Mouse (Mus musculus): ENCODE measurements around the gene Capn3. TPM values are rescaled to one million over a fixed set of nuclear protein-coding genes. Genes with fewer than 3 reads are reported as not detected.

Capn3 gene
- polyA plus RNA-seq, 2 experiments: 2.5 to 3.3 TPM

GRCm38 (mm10) chr2:120493254-120493653 is 37.4 kb downstream of the Capn3 start:
- 48% methylated on average over 4 of the region's 4 CpGs for whole genome bisulfite sequencing (ENCODE audit: insufficient replicate concordance)
- no peak overlapping the region for H3K4me3 ChIP-seq (ENCODE audit: insufficient read depth in 1 of 2, low read depth in 2 of 2, low read length in 2 of 2)
- H3K27me3 ChIP-seq (ENCODE audit: control insufficient read depth, insufficient read depth, low read length): no peaks in the 10 kb centered on the region
- DNase-seq (ENCODE audit: low read depth in 3 of 3, low spot score in 3 of 3) (no peak), ATAC-seq (ENCODE audit: insufficient read depth) (no peak)
- no peak overlapping the region for H3K4me2 ChIP-seq (ENCODE audit: low read depth)
- H3K27ac ChIP-seq: no peak overlapping the region
- H3K9me3 ChIP-seq (ENCODE audit: control insufficient read depth, low read length): no peaks in the 10 kb centered on the region
- H3K4me1 ChIP-seq (replicated peaks; ENCODE audit: control insufficient read depth in 2 of 2, insufficient read depth in 2 of 2, low read length in 1 of 2): no peaks in the 10 kb centered on the region
- TF ChIP-seq CTCF (IDR thresholded peaks at IDR 0.05; ENCODE audit: low read depth) (no peak), EP300 (IDR thresholded peaks at IDR 0.05; ENCODE audit: low read depth) (no peak)
- no peaks in the 10 kb centered on the region for H3K36me3 ChIP-seq (replicated peaks; ENCODE audit: control insufficient read depth, insufficient read depth, low read depth)
- H3K9ac ChIP-seq (replicated peaks): no peak overlapping the region

GRCm38 (mm10) chr2:120496511-120496910 is 40.7 kb downstream of the Capn3 start:
- Histone ChIP-seq H3K36me3 (replicated peaks; ENCODE audit: control insufficient read depth, insufficient read depth, low read depth) (no peaks in the 10 kb centered on the region), H3K27ac (no peak overlapping the region), H3K4me2 (ENCODE audit: low read depth) (no peak overlapping the region), H3K27me3 (ENCODE audit: control insufficient read depth, insufficient read depth, low read length) (no peaks in the 10 kb centered on the region), H3K4me1 (replicated peaks; ENCODE audit: control insufficient read depth in 2 of 2, insufficient read depth in 2 of 2, low read length in 1 of 2) (peaks cover 0 to 12% of the 10 kb centered on the region in 2 experiments; a peak in 2 of 4 replicates), H3K9ac (replicated peaks) (no peak overlapping the region), H3K9me3 (ENCODE audit: control insufficient read depth, low read length) (no peaks in the 10 kb centered on the region), H3K4me3 (ENCODE audit: insufficient read depth in 1 of 2, low read depth in 2 of 2, low read length in 2 of 2) (no peak overlapping the region)
- DNase-seq (ENCODE audit: low read depth in 3 of 3, low spot score in 3 of 3) (no peak), ATAC-seq (ENCODE audit: insufficient read depth) (no peak)
- WGBS (ENCODE audit: insufficient replicate concordance): 55% methylated on average over 3 of the region's 3 CpGs
- TF ChIP-seq CTCF (IDR thresholded peaks at IDR 0.05; ENCODE audit: low read depth): no peak

DNA sequence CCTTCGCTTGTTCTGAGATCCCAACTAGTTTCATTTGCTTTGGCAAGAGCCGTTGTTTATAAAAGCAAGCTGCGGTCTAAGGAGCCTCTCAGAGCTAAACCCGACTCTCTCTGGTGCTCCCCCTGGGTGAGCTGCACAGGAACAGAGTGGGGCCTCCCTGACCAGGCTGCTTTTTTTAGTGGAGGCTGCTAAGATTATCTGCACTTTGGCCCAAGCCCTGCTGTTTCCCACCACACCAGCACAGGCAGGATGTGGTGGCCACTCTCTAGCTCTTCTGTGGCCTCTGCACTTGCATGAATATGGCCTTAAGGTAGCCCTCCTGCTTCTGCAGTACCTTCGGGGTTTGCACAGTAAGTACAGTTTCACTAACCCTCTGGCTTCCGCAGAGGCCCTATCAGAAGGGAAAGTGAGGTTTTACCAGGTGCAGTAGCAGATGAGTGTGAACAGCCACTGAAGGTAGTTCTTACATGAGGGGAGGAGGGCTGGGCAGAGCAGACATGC is 44.2 kb downstream of the Capn3 start:
- ATAC-seq (ENCODE audit: insufficient read depth) (peak; percentile 43; the same call in 1 of the 2 replicates), DNase-seq (ENCODE audit: low read depth in 3 of 3, low spot score in 3 of 3) (no peak)
- H3K9ac ChIP-seq (replicated peaks): no peak overlapping the region
- no peak overlapping the region for H3K4me2 ChIP-seq (ENCODE audit: low read depth)
- no peaks in the 10 kb centered on the region for H3K27me3 ChIP-seq (ENCODE audit: control insufficient read depth, insufficient read depth, low read length)
- H3K4me1 ChIP-seq (replicated peaks; ENCODE audit: control insufficient read depth in 2 of 2, insufficient read depth in 2 of 2, low read length in 1 of 2): peaks cover 0 to 13% of the 10 kb centered on the region in 2 experiments; a peak in 2 of 4 replicates
- no peaks in the 10 kb centered on the region for H3K36me3 ChIP-seq (replicated peaks; ENCODE audit: control insufficient read depth, insufficient read depth, low read depth)
- WGBS (ENCODE audit: insufficient replicate concordance): 10% methylated on average over 6 of the region's 6 CpGs
- H3K4me3 ChIP-seq (ENCODE audit: insufficient read depth in 1 of 2, low read depth in 2 of 2, low read length in 2 of 2): no peak overlapping the region
- H3K9me3 ChIP-seq (ENCODE audit: control insufficient read depth, low read length): no peaks in the 10 kb centered on the region
- TF ChIP-seq CTCF (IDR thresholded peaks at IDR 0.05; ENCODE audit: low read depth) (no peak), EP300 (IDR thresholded peaks at IDR 0.05; ENCODE audit: low read depth) (no peak)
- no peak overlapping the region for H3K27ac ChIP-seq

GRCm38 (mm10) chr2:120501136-120501918 is 45.5 kb downstream of the Capn3 start:
- Histone ChIP-seq H3K4me1 (replicated peaks; ENCODE audit: control insufficient read depth in 2 of 2, insufficient read depth in 2 of 2, low read length in 1 of 2) (peaks cover 0 to 13% of the 10 kb centered on the region in 2 experiments; a peak in 2 of 4 replicates), H3K27me3 (ENCODE audit: control insufficient read depth, insufficient read depth, low read length) (no peaks in the 10 kb centered on the region), H3K4me3 (ENCODE audit: insufficient read depth in 1 of 2, low read depth in 2 of 2, low read length in 2 of 2) (no peak overlapping the region), H3K4me2 (ENCODE audit: low read depth) (no peak overlapping the region), H3K36me3 (replicated peaks; ENCODE audit: control insufficient read depth, insufficient read depth, low read depth) (peaks cover 5% of the 10 kb centered on the region), H3K27ac (no peak overlapping the region), H3K9ac (replicated peaks) (no peak overlapping the region), H3K9me3 (ENCODE audit: control insufficient read depth, low read length) (no peaks in the 10 kb centered on the region)
- TF ChIP-seq EP300 (IDR thresholded peaks at IDR 0.05; ENCODE audit: low read depth) (no peak), CTCF (IDR thresholded peaks at IDR 0.05; ENCODE audit: low read depth) (no peak)
- no peak for DNase-seq (ENCODE audit: low read depth in 3 of 3, low spot score in 3 of 3)
- no peak for ATAC-seq (ENCODE audit: insufficient read depth)
- 37% methylated on average over 17 of the region's 17 CpGs for WGBS (ENCODE audit: insufficient replicate concordance)

- H3K9me3 ChIP-seq (ENCODE audit: control insufficient read depth, low read length): no peaks in the 10 kb centered on the region
- H3K27ac ChIP-seq: no peak overlapping the region
- H3K36me3 ChIP-seq (replicated peaks; ENCODE audit: control insufficient read depth, insufficient read depth, low read depth): peaks cover 6% of the 10 kb centered on the region
- no peak for TF ChIP-seq EP300 (IDR thresholded peaks at IDR 0.05; ENCODE audit: low read depth)
- TF ChIP-seq CTCF (IDR thresholded peaks at IDR 0.05; ENCODE audit: low read depth): no peak
- DNase-seq (ENCODE audit: low read depth in 3 of 3, low spot score in 3 of 3) (no peak), ATAC-seq (ENCODE audit: insufficient read depth) (no peak)
- peaks cover 0 to 13% of the 10 kb centered on the region in 2 experiments; a peak in 2 of 4 replicates for H3K4me1 ChIP-seq (replicated peaks; ENCODE audit: control insufficient read depth in 2 of 2, insufficient read depth in 2 of 2, low read length in 1 of 2)
- no peaks in the 10 kb centered on the region for H3K27me3 ChIP-seq (ENCODE audit: control insufficient read depth, insufficient read depth, low read length)
- no peak overlapping the region for H3K9ac ChIP-seq (replicated peaks)
- no peak overlapping the region for H3K4me3 ChIP-seq (ENCODE audit: insufficient read depth in 1 of 2, low read depth in 2 of 2, low read length in 2 of 2)
- H3K4me2 ChIP-seq (ENCODE audit: low read depth): no peak overlapping the region
- WGBS (ENCODE audit: insufficient replicate concordance): 54% methylated on average over 13 of the region's 13 CpGs
Measured at GRCm38 (mm10) chr2:120501931-120502604, 46.2 kb downstream of the Capn3 start.

Measured in liver, embryonic 14.5 days (tissue).